Mouse (Mus musculus) limb, embryonic 14.5 days (tissue): ENCODE data around the gene Padi4. TPM values are rescaled to one million over a fixed set of nuclear protein-coding genes. Genes with fewer than 3 reads are reported as not detected.

Source experiments
- ATAC-seq: fragments of 200-750 bp; cut with Nextera tagmentation; 2 replicates; pipeline ENCODE4 v1.8.0; 2017; ENCODE audit warnings: low read depth, moderate number of reproducible peaks, moderate TSS enrichment; ENCODE audit not compliant: low FRiP score
- DNase-seq: peaks from one replicate; pipeline ENCODE4 v3.0.0-alpha.2; 2015; ENCODE audit warnings: low spot score
- H3K27ac ChIP-seq: fragments of 300-500 bp; sonication (generic); replicated peaks from 2 replicates; pipeline ENCODE4 v1.5.1; 2014; ENCODE audit warnings: low read depth, mild to moderate bottlenecking, low read length, moderate library complexity, mixed read lengths
- H3K27me3 ChIP-seq: fragments of 300-500 bp; sonication (generic); 2 replicates; pipeline ENCODE4 v1.6.1; 2014; ENCODE audit warnings: low read length, mixed read lengths; ENCODE audit not compliant: control insufficient read depth, insufficient read depth
- H3K36me3 ChIP-seq: fragments of 300-500 bp; sonication (generic); 2 replicates; pipeline ENCODE4 v1.6.1; 2014; ENCODE audit warnings: mild to moderate bottlenecking, low read length, moderate library complexity, mixed read lengths; ENCODE audit not compliant: control insufficient read depth, insufficient read depth
- H3K4me1 ChIP-seq: fragments of 300-500 bp; sonication (generic); 2 replicates; pipeline ENCODE4 v1.6.1; 2014; ENCODE audit warnings: antibody characterized with exemption, low read length, mixed read lengths; ENCODE audit not compliant: control insufficient read depth, insufficient read depth
- H3K4me2 ChIP-seq: fragments of 300-500 bp; sonication (generic); replicated peaks from 2 replicates; pipeline ENCODE4 v1.6.1; 2014; ENCODE audit warnings: low read depth, mild to moderate bottlenecking, low read length, moderate library complexity; ENCODE audit not compliant: severe bottlenecking
- H3K4me3 ChIP-seq: fragments of 300-500 bp; sonication (generic); replicated peaks from 2 replicates; pipeline ENCODE4 v1.5.1; 2014; ENCODE audit warnings: low read length
- H3K9ac ChIP-seq: fragments of 300-500 bp; sonication (generic); 2 replicates; pipeline ENCODE4 v1.6.1; 2014; ENCODE audit warnings: mild to moderate bottlenecking, low read depth, low read length, moderate library complexity; ENCODE audit not compliant: severe bottlenecking
- H3K9me3 ChIP-seq: fragments of 300-500 bp; sonication (generic); 2 replicates; pipeline ENCODE4 v1.6.1; 2016; ENCODE audit warnings: low read length; ENCODE audit not compliant: control insufficient read depth
- POLR2A ChIP-seq: fragments of 200-500 bp; IDR thresholded peaks from 2 replicates; pipeline ENCODE4 v1.8.0; 2012; ENCODE audit warnings: inconsistent platforms, mild to moderate bottlenecking, moderate library complexity, borderline replicate concordance; ENCODE audit not compliant: insufficient read depth, insufficient read length; ENCODE audit errors: extremely low read depth
- WGBS: fragments of 180-500 bp; shearing (Covaris S2); extraction: QIAGEN DNeasy Blood & Tissue Kit; methylation state at CpG from one replicate; pipeline ENCODE4 v1.1.7; 2014; 5-methylcytosine and 5-hydroxymethylcytosine counted together
- microRNA-seq: library from miRNA; unstranded; fragments of <30 nt; microRNA quantifications from one replicate; pipeline ENCODE4, GENCODE M21; 2016
- polyA plus RNA-seq, 2 experiments: library from polyadenylated mRNA; depleted of rRNA in 1 of 2; stranded (reverse) in 1 of 2; unstranded in 1 of 2; fragments of >200 nt; fragmentation: Nextera tagmentation in 1 of 2; extraction: Ambion mirVana in 1 of 2; gene quantifications; 2 replicates each; pipeline versions ENCODE4 v1.2.1 to v1.2.3; 2012 to 2014

Padi4 gene
- polyA plus RNA-seq, 2 experiments, result 0.11 TPM; not detected in 1

- no peak overlapping the region for H3K27ac ChIP-seq
- ATAC-seq, result no peak
- DNase-seq, result peak; percentile 63
- H3K4me3 ChIP-seq, result peak overlapping the region; percentile 83
- TF ChIP-seq POLR2A, result no peak
- peaks cover 29% of the 10 kb centered on the region for H3K4me1 ChIP-seq
- no peaks in the 10 kb centered on the region for H3K9me3 ChIP-seq
- no peak overlapping the region for H3K9ac ChIP-seq
- WGBS, result 6% methylated on average over 29 of the region's 29 CpGs
- 0 out of 2 replicates have a peak, but pooled peaks cover 3% of the 10 kb centered on the region for H3K36me3 ChIP-seq
- no peaks in the 10 kb centered on the region for H3K27me3 ChIP-seq
- H3K4me2 ChIP-seq, result peak overlapping the region; percentile 91
Measured at GRCm38 (mm10) chr4:140699441-140700127, 74.5 kb downstream of the Padi4 start.

Small RNA genes within 50 kb of the gene (microRNA-seq; reads per million reads assigned to microRNA genes)
- gene Gm25951, result not detected

Other genes starting within 250 kb of the Padi4 start
- gene Arhgef10l, start 108.2 kb downstream of the Padi4 start, polyA plus RNA-seq (2012; rRNA removed), result 19.5 and 25.4 TPM in 2 replicates
- gene Arhgef10l, start 108.2 kb downstream of the Padi4 start, polyA plus RNA-seq (2014; fragmentation: Nextera tagmentation; extraction: Ambion mirVana), result 13.7 and 15.2 TPM in 2 replicates
- gene Rcc2, start 73.7 kb downstream of the Padi4 start, polyA plus RNA-seq (2012; rRNA removed), result 119 and 145 TPM in 2 replicates
- 47.8 and 57.2 TPM in 2 replicates for gene Rcc2, start 73.7 kb downstream of the Padi4 start, polyA plus RNA-seq (2014; fragmentation: Nextera tagmentation; extraction: Ambion mirVana)
- gene Padi6, start 31.6 kb downstream of the Padi4 start, polyA plus RNA-seq (2012; rRNA removed), result not detected in 2 replicates
- not detected in 2 replicates for gene Padi6, start 31.6 kb downstream of the Padi4 start, polyA plus RNA-seq (2014; fragmentation: Nextera tagmentation; extraction: Ambion mirVana)
- 0.28 and 0.30 TPM in 2 replicates for gene Padi3, start 36.4 kb upstream of the Padi4 start, polyA plus RNA-seq (2012; rRNA removed)
- gene Padi3, start 36.4 kb upstream of the Padi4 start, polyA plus RNA-seq (2014; fragmentation: Nextera tagmentation; extraction: Ambion mirVana), result 0.08 and 0.21 TPM in 2 replicates
- 0.19 and 0.25 TPM in 2 replicates for gene Padi1, start 71.5 kb upstream of the Padi4 start, polyA plus RNA-seq (2012; rRNA removed)
- gene Padi1, start 71.5 kb upstream of the Padi4 start, polyA plus RNA-seq (2014; fragmentation: Nextera tagmentation; extraction: Ambion mirVana), result 0.10 and 0.12 TPM in 2 replicates
- gene Padi2, start 132.1 kb upstream of the Padi4 start, polyA plus RNA-seq (2012; rRNA removed), result 1.3 and 1.9 TPM in 2 replicates
- gene Padi2, start 132.1 kb upstream of the Padi4 start, polyA plus RNA-seq (2014; fragmentation: Nextera tagmentation; extraction: Ambion mirVana), result 1.3 and 1.9 TPM in 2 replicates
- 156 and 175 TPM in 2 replicates for gene Sdhb, start 187.0 kb upstream of the Padi4 start, polyA plus RNA-seq (2012; rRNA removed)
- 380 and 381 TPM in 2 replicates for gene Sdhb, start 187.0 kb upstream of the Padi4 start, polyA plus RNA-seq (2014; fragmentation: Nextera tagmentation; extraction: Ambion mirVana)
- 74.6 and 112 TPM in 2 replicates for gene Atp13a2, start 212.6 kb upstream of the Padi4 start, polyA plus RNA-seq (2012; rRNA removed)
- gene Atp13a2, start 212.6 kb upstream of the Padi4 start, polyA plus RNA-seq (2014; fragmentation: Nextera tagmentation; extraction: Ambion mirVana), result 43.7 and 45.0 TPM in 2 replicates
- 708 and 919 TPM in 2 replicates for gene Mfap2, start 236.2 kb upstream of the Padi4 start, polyA plus RNA-seq (2012; rRNA removed)
- gene Mfap2, start 236.2 kb upstream of the Padi4 start, polyA plus RNA-seq (2014; fragmentation: Nextera tagmentation; extraction: Ambion mirVana), result 1,017 and 1,089 TPM in 2 replicates